Mouse (Mus musculus) kidney, adult 9 months (tissue): ENCODE results near the gene Sec14l4.

Experiments
- DNase-seq: peaks from one replicate; pipeline ENCODE4 v3.0.0; 2022

Gene Sec14l4

DNA sequence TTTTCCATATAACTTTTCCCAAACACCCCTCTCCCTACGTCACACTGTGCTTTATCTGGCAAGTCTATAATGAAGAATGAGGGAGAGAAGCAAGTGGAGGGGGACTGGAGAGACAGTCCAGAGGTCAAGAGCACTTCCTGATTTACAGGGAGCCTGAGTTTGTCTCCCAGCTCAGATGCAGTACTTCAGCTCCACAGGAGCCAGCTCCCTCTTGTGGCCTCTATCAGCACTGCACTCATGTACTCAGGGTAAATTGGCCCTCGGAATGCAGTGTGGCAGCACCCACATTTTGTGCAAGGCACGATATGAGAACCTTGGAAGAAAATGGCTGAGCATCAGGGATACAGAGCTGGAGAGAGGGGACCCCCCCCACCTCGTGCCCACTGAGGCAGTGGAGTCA is 49.0 kb downstream of the Sec14l4 start:
- DNase-seq, result peak; percentile 74

DNA sequence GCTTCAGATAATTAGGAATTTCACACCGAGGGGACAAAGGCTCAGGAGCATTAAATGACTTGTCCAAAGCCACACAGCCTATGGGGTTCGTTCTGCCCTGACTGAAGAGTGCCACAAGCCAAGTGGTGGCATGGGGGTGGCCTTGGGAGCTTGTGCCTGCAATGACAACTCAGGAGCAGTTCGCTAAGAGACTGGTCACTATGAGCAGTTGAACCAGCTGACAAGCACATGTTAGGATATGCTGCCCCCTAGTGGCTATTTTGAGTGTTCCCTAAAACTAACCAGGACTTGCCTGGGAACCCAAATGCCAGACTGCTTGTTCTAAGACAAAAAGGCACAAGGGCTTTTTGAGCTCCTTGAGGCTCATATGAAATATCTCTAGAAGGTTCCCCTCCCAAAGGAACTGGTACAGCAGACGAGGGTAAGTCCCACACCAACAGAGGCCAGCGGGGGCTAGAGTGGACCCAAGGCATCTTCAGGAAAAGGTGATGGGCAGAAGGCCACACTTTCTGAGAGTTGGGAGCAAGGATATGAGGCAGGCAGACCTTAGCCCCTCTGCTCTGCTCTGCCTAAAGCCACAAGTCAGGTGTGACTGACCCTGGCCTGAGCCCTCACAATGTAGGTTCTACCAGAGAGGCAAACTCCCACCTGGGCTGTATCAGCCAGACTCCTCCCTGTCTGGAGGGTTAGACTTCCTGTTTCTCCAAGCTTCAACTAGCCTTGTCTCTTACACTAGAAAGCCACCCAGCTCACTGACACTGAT is 52.2 kb downstream of the Sec14l4 start:
- peak; percentile 85 for DNase-seq

DNA sequence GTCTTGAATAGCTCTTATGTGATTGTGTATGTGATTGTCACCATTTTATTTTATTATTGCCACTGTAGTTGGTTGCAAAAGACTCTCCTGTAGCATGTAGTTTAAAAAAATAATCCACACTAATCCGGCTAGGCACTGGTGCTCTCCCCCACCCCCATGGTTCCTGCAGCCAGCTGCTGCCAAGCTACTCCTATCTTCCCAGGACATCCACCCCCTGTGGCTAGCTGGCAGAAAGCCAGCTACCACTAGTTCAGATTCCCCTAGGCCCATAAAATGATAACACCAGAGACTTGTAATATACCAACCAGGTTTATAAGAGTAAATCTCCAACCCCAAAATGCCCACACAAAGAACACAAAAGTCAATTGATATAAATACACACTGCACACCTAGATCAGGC is 55.0 kb downstream of the Sec14l4 start:
- DNase-seq, result no peak

DNA sequence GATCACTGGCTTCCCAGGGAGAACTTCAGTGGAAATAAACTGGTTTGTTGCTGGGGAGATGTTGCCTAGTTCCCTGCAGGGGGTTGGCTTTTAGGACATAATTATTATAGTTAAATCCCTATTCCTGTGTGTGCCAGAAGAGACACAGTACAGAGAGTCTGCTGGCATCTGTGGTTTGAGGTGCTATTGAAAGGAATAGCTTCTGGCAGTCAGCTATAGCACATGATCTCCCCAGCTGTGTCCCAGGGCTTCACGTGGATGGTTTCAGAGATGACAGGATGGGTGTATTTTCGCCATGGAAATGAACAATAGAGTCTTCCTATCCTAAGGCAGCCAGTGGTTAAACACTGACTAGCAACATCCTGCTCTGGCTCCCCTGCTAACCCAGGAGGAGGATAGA is 56.0 kb downstream of the Sec14l4 start:
- no peak for DNase-seq

DNA sequence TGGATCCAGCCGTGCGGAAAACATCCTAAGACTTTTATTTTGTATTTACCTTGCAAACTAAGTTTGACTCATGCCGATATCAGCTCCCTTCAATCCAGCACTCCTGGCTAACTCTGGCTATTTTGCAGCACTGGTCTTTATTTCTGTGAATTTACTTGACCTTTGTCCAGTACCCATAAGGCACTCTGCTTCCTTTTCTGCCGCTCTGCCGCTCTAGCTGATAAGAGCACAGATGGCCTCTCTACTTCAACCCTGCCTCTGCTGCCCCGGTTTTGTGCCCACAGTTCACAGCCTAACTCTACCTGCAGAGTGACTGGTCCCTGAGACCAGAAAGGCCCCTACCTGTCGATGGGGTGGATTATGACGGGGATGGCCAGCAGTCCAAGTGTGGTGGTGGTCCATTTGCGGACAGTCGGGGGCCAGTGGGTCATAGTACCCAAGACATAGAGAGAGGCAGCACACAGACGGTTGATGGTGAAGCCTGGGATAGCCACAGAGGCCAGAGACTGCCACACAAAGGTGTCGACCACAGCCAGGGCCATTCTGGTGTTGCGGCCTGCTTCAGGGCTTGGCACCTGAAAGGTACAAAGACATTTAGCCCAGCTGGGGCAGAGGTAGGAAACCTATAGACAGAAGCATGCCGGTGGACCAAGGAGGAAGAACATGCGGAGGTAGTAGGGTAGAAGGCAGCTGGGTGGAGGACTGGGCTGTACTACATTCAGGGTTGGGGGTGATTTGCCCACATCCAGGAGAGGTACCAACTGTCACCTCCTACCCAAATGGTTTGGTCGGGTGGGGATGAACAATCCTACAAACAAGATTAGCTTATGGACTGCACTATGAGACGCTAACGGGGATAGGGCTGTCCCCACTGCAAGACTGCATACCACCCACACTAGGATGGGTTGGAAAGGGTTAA is 62.5 kb downstream of the Sec14l4 start:
- DNase-seq, result peak; percentile 26

DNA sequence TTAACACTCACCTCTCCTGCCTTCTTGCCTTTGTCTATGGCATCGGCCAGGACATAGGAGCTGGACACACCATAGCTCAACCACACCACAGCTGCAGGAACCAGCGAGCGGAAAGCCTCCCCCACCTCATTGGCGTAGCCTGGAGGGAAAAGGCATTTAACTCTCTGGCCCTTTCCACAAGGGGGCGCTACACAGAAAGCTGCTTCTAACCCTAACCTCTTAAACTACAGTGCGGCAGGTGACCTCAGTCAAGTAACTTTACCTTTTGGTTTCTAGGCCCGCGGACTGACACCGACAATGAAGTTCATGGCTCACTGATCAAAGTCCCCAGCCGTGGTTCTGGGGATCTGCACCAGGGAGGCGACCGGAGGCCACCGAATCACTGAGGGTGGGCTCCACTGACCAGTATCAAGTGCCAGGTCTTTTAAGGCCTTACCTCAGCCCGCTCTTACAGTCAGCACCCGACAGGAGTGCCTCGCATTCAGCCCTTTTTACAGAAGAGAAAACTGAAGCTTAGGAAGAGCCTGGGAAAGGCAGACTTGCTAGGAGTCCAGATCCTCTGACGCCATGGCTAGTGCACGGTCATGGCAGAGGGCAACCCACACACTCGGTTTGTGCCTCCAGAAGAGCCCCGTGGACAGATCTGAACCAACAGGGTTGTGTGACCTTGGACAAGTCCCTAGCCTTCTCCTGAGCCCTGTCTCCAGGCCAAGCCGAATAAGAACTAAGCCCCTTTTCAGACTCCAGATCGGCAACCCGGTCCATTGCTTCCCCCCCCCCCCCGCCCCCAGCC is 63.3 kb downstream of the Sec14l4 start:
- peak; percentile 84 for DNase-seq

DNA sequence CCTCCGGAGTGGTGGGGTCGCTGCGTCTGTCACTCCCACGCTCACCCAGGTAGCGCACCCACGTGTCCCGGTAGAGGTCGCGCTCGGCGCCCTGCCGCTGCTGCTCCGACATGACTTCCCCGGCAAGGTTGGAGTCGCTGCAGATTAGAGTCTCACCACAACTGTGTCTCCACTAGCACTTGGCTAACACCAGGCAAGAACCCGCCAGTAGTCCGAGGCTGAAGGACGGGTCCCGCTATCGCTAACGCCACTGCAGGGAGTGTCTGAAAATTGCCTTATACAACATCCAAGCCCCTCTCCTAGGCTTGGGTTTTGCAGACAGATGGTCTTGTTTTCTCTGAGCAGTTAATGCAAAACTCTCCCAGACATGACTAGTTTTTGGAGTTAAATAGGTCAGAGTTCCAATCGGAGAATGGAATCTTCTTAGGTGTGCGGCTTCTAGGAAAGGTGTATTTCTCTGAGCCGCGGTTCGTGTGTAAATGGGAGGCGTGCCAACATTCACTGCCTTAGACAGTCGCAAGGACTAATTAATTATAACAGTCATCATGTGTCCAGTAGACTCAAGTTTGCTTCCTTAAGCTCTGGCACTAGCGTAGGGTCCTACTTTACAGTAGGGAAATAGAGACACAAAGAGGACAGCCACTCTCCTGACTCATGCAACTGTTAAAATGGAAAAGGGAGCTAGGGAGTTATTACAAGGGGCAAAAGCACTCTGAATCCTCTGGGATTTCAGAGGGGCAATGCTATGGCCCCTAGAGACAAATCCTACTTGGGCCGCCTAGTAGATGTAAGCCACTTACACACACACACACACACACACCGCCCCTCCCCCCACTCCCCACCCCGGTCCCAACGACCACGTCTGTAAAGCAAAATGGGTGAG is 64.2 kb downstream of the Sec14l4 start, which contains the start of gene Mtfp1:
Gene Mtfp1, minus strand, starts transcription at position 275 of the 883 bp plus-strand sequence.
- peak; percentile 79 for DNase-seq

DNA sequence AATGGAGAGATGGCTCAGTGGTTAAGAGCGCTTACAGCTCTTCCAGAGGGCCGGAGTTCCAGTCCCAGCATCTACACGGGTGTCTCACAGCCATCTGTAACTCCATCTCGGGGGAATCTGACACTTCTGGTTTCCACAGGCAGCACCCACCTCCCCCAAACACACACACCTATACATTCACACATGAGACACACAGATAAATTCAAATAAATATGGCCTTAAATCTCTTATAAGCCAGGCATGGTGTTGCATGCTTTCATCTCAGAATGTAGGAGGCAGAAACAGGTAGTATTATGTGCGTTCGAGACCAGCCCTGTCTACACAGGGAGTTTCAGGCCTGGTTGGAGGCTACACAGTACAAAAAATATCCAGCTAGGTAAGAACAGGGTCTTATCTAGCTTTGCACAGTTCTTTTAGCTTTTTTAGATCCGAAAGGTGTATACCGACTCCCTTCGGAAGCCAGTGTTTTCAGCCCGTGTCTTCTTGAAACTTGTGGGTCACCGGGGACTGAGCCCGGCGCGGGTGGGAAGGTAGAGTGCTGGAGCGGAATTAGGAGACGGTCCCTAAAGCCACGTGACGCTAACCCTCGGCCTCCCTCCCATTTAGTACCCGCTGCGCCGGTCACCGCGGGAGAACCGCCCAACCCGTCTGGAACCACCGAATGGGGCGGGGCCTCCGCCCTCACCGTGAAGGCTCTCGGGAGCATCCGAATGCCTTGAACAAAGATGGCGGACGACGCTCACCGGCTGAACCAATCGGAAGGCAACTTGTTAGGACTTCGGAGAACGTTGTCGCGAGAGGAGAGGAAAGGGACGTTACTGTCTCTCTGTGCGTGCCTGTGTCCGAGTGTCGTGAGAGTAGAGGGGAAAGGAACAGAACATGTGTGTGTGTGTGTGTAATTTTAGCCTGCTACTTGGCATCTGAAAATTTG is 65.1 kb downstream of the Sec14l4 start:
- peak; percentile 99 for DNase-seq

DNA sequence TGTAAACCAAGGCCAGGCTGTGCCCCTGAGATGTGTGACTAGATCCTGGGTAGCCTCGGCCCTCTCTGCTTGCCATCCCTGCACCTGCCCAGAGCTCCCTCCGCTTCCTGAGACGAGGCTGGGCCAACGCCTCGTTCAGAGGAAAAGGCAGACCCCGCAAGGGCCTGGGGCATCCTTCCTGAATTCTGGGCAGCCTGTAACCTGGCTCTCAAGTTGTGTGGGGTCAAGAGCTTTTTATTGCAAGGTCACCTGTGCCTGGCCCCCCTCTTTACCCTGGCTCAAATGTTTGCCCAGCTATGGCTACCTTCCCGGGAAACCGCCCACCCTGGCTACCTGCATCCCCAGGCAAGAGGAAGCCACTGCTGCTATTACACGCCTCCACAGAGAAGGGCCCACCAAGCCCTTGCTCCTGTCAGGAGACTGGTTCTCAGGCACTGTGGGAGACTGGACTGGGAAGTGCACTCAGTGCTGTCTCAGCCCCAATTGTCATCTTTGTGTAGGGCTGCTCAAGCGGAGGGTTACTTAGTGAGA is 65.9 kb downstream of the Sec14l4 start:
- DNase-seq, result no peak
